Mouse (Mus musculus): ENCODE measurements around the gene Rbm18. TPM values are rescaled to one million over a fixed set of nuclear protein-coding genes. Genes with fewer than 3 reads are reported as not detected.
"Not testable (repeated sequence)": the region's sequence is repeated elsewhere in the genome, so short reads cannot be mapped to it uniquely, and the experiment has no call there.

The Rbm18 gene
- polyA plus RNA-seq (2012; rRNA removed): 48.9 and 51.7 TPM in 2 replicates

- peak within 1 kb of the TSS; percentile 94 for H3K27ac ChIP-seq (ENCODE audit: insufficient read depth, low read length)
- DNase-seq: peak; percentile 91 to 96
- under 1% methylated on average over 50 of the region's 50 CpGs for WGBS
- no peaks in the 10 kb centered on the region; the same call in 1 of the 2 replicates for H3K4me1 ChIP-seq (ENCODE audit: control insufficient read depth, insufficient read depth, low read length)
- peak within 1 kb of the TSS; percentile 92 for H3K4me3 ChIP-seq (replicated peaks; ENCODE audit: insufficient read depth, low read depth, low read length)
- H3K27me3 ChIP-seq (ENCODE audit: control insufficient read depth, insufficient read depth, low read length): no peaks in the 10 kb centered on the region
- no peak for TF ChIP-seq CTCF (IDR thresholded peaks at IDR 0.05; ENCODE audit: borderline replicate concordance, insufficient read depth, low read depth, low read length)
- TF ChIP-seq POLR2A (IDR thresholded peaks at IDR 0.05; ENCODE audit: borderline replicate concordance, insufficient read depth, low read length): peak; percentile 94
Measured at GRCm38 (mm10) chr2:36136300-36136941, at the start of gene Rbm18, which contains the start of gene Mrrf. Gene Rbm18, minus strand, starts transcription at chr2:36136773. Gene Mrrf, plus strand, starts transcription at chr2:36136389.

GRCm38 (mm10) chr2:36184876-36185275 lies 48.3 kb upstream of the Rbm18 start:
- 31% methylated on average over 6 of the region's 6 CpGs for WGBS
- TF ChIP-seq CTCF (IDR thresholded peaks at IDR 0.05; ENCODE audit: borderline replicate concordance, insufficient read depth, low read depth, low read length) (no peak), POLR2A (IDR thresholded peaks at IDR 0.05; ENCODE audit: borderline replicate concordance, insufficient read depth, low read length) (no peak)
- no peak overlapping the region for H3K4me3 ChIP-seq (replicated peaks; ENCODE audit: insufficient read depth, low read depth, low read length)
- H3K27me3 ChIP-seq (ENCODE audit: control insufficient read depth, insufficient read depth, low read length): no peaks in the 10 kb centered on the region
- no peak for DNase-seq
- H3K4me1 ChIP-seq (ENCODE audit: control insufficient read depth, insufficient read depth, low read length): no peaks in the 10 kb centered on the region
- no peak overlapping the region for H3K27ac ChIP-seq (ENCODE audit: insufficient read depth, low read length)

- no peak overlapping the region for H3K27ac ChIP-seq (ENCODE audit: insufficient read depth, low read length)
- 91% methylated on average over 2 of the region's 2 CpGs for WGBS
- H3K4me3 ChIP-seq (replicated peaks; ENCODE audit: insufficient read depth, low read depth, low read length): no peak overlapping the region
- no peaks in the 10 kb centered on the region for H3K27me3 ChIP-seq (ENCODE audit: control insufficient read depth, insufficient read depth, low read length)
- H3K4me1 ChIP-seq (ENCODE audit: control insufficient read depth, insufficient read depth, low read length): no peaks in the 10 kb centered on the region
- TF ChIP-seq POLR2A (IDR thresholded peaks at IDR 0.05; ENCODE audit: borderline replicate concordance, insufficient read depth, low read length) (no peak), CTCF (IDR thresholded peaks at IDR 0.05; ENCODE audit: borderline replicate concordance, insufficient read depth, low read depth, low read length) (no peak)
- DNase-seq: no peak
Measured at GRCm38 (mm10) chr2:36184192-36184591, 47.6 kb upstream of the Rbm18 start.

GRCm38 (mm10) chr2:36183278-36183677 lies 46.7 kb upstream of the Rbm18 start:
- no peak for DNase-seq
- H3K4me1 ChIP-seq (ENCODE audit: control insufficient read depth, insufficient read depth, low read length): no peaks in the 10 kb centered on the region
- TF ChIP-seq POLR2A (IDR thresholded peaks at IDR 0.05; ENCODE audit: borderline replicate concordance, insufficient read depth, low read length) (no peak), CTCF (IDR thresholded peaks at IDR 0.05; ENCODE audit: borderline replicate concordance, insufficient read depth, low read depth, low read length) (no peak)
- H3K27ac ChIP-seq (ENCODE audit: insufficient read depth, low read length): no peak overlapping the region
- WGBS: 14% methylated on average over 2 of the region's 2 CpGs
- H3K27me3 ChIP-seq (ENCODE audit: control insufficient read depth, insufficient read depth, low read length): no peaks in the 10 kb centered on the region
- H3K4me3 ChIP-seq (replicated peaks; ENCODE audit: insufficient read depth, low read depth, low read length): no peak overlapping the region

GRCm38 (mm10) chr2:36181587-36182368 lies 45.2 kb upstream of the Rbm18 start:
- H3K27ac ChIP-seq (ENCODE audit: insufficient read depth, low read length); DNase-seq; H3K4me3 ChIP-seq (replicated peaks; ENCODE audit: insufficient read depth, low read depth, low read length); H3K27me3 ChIP-seq (ENCODE audit: control insufficient read depth, insufficient read depth, low read length); H3K4me1 ChIP-seq (ENCODE audit: control insufficient read depth, insufficient read depth, low read length): not testable (repeated sequence)
- WGBS: 85% methylated on average over 4 of the region's 4 CpGs

GRCm38 (mm10) chr2:36179487-36179886 lies 42.9 kb upstream of the Rbm18 start:
- no peaks in the 10 kb centered on the region for H3K27me3 ChIP-seq (ENCODE audit: control insufficient read depth, insufficient read depth, low read length)
- no peak overlapping the region for H3K4me3 ChIP-seq (replicated peaks; ENCODE audit: insufficient read depth, low read depth, low read length)
- no peak for TF ChIP-seq POLR2A (IDR thresholded peaks at IDR 0.05; ENCODE audit: borderline replicate concordance, insufficient read depth, low read length)
- TF ChIP-seq CTCF (IDR thresholded peaks at IDR 0.05; ENCODE audit: borderline replicate concordance, insufficient read depth, low read depth, low read length): no peak
- H3K4me1 ChIP-seq (ENCODE audit: control insufficient read depth, insufficient read depth, low read length): no peaks in the 10 kb centered on the region
- no peak overlapping the region for H3K27ac ChIP-seq (ENCODE audit: insufficient read depth, low read length)
- WGBS: 77% methylated on average over 3 of the region's 3 CpGs
- DNase-seq: no peak

GRCm38 (mm10) chr2:36172574-36172973 lies 36.0 kb upstream of the Rbm18 start:
- no peaks in the 10 kb centered on the region for H3K27me3 ChIP-seq (ENCODE audit: control insufficient read depth, insufficient read depth, low read length)
- TF ChIP-seq CTCF (IDR thresholded peaks at IDR 0.05; ENCODE audit: borderline replicate concordance, insufficient read depth, low read depth, low read length): no peak
- no peaks in the 10 kb centered on the region for H3K4me1 ChIP-seq (ENCODE audit: control insufficient read depth, insufficient read depth, low read length)
- no peak overlapping the region for H3K27ac ChIP-seq (ENCODE audit: insufficient read depth, low read length)
- H3K4me3 ChIP-seq (replicated peaks; ENCODE audit: insufficient read depth, low read depth, low read length): no peak overlapping the region
- no peak for DNase-seq
- WGBS: 73% methylated on average over 3 of the region's 3 CpGs

- no peak for DNase-seq
- Histone ChIP-seq H3K27ac (ENCODE audit: insufficient read depth, low read length) (no peak overlapping the region), H3K4me3 (replicated peaks; ENCODE audit: insufficient read depth, low read depth, low read length) (no peak overlapping the region), H3K4me1 (ENCODE audit: control insufficient read depth, insufficient read depth, low read length) (no peaks in the 10 kb centered on the region), H3K27me3 (ENCODE audit: control insufficient read depth, insufficient read depth, low read length) (no peaks in the 10 kb centered on the region)
- TF ChIP-seq CTCF (IDR thresholded peaks at IDR 0.05; ENCODE audit: borderline replicate concordance, insufficient read depth, low read depth, low read length) (no peak), POLR2A (IDR thresholded peaks at IDR 0.05; ENCODE audit: borderline replicate concordance, insufficient read depth, low read length) (no peak)
- 57% methylated on average over 4 of the region's 4 CpGs for WGBS
Measured at GRCm38 (mm10) chr2:36172136-36172535, 35.6 kb upstream of the Rbm18 start.
